Comparison of ENCODE assay signal across 17 mouse cellular contexts in genomic region chr11:87353646-87354170, GRCm38 (mm10). TPM values are rescaled to one million over a fixed set of nuclear protein-coding genes. Genes with fewer than 3 reads are reported as not detected.
"Had no signal": no experiment of that assay in that cellular context is flagged by ENCODE, and none has a peak within 500 bp of the region (broad histone marks: within the 10 kb centered on the region; RNA-seq: fewer than 3 reads in every experiment).

No protein-coding gene starts in this region.

- ATAC-seq: liver, postnatal 0 days; lung, postnatal 0 days; midbrain, embryonic 13.5 days had no signal

- H3K36me3 ChIP-seq: limb, embryonic 12.5 days; limb, embryonic 15.5 days; stomach, embryonic 15.5 days had no signal

- H3K4me3 ChIP-seq: limb, embryonic 12.5 days; limb, embryonic 15.5 days; midbrain, embryonic 13.5 days; stomach, embryonic 15.5 days had no signal

- H3K27me3 ChIP-seq: midbrain, embryonic 13.5 days had no signal

- H3K9ac ChIP-seq: limb, embryonic 12.5 days; limb, embryonic 15.5 days; liver, embryonic 14.5 days; liver, postnatal 0 days; lung, embryonic 14.5 days; midbrain, embryonic 13.5 days; stomach, embryonic 15.5 days had no signal

- H3K27ac ChIP-seq: limb, embryonic 12.5 days; limb, embryonic 15.5 days; liver, embryonic 14.5 days; macrophage; midbrain, embryonic 13.5 days; stomach, embryonic 15.5 days had no signal

- H3K9me3 ChIP-seq: limb, embryonic 12.5 days; limb, embryonic 15.5 days; midbrain, embryonic 13.5 days; stomach, embryonic 15.5 days had no signal

- H3K4me2 ChIP-seq: limb, embryonic 12.5 days; limb, embryonic 15.5 days; liver, embryonic 11.5 days; lung, embryonic 14.5 days; midbrain, embryonic 13.5 days; stomach, embryonic 15.5 days had no signal

- DNase-seq: kidney, postnatal 14 days; kidney, postnatal 4 days; left cerebral cortex, postnatal 4 days; liver, postnatal 0 days; lung, embryonic 14.5 days; retina, postnatal 1 day; right cerebral cortex, postnatal 25 days; spleen, adult 18-20 months; thymus, postnatal 25 days had no signal

RNA-seq across cellular contexts. Expression of gene Tex14, which starts 51.2 kb away (rescaled TPM):
- polyA plus RNA-seq: liver, postnatal 0 days had no signal
